Mouse (Mus musculus): ENCODE data around the gene 4930550L24Rik. TPM values are rescaled to one million over a fixed set of nuclear protein-coding genes. Genes with fewer than 3 reads are reported as not detected.

4930550L24Rik gene
- total RNA-seq (2023): not detected

DNA sequence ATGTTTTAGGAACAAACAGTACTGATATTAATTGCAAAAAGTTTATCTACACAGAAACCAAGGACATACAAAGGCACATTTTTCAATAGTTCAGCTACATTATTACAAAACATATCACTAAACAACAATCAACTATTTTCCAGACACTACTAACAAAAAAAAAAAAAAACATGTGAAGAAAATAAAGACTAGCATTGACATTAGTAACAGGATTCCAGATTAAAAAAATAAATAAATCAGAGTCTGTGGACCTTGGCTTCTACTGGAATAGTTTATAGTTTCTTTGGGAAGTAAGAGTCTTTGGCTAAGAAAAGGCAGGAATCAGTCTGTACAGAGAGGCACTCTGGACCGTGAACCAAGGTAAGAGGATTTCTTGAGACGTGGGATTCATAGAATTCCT, at the start of gene 4930550L24Rik:
Gene 4930550L24Rik, plus strand, starts transcription at position 301 of the 400 bp plus-strand sequence.

Data from neutrophil, adult 83 days (primary cell).